Mouse (Mus musculus): Measurements from ENCODE around the gene Pskh1.

GRCm38 (mm10) chr8:105932525-105932924 is 32.3 kb downstream of the Pskh1 start:
- TF ChIP-seq CTCF (IDR thresholded peaks at IDR 0.05) (no peak), EP300 (IDR thresholded peaks at IDR 0.05) (no peak)

Data from lung, postnatal 0 days (tissue).